24 mouse cellular contexts compared by ENCODE assay signal in the genomic region with DNA sequence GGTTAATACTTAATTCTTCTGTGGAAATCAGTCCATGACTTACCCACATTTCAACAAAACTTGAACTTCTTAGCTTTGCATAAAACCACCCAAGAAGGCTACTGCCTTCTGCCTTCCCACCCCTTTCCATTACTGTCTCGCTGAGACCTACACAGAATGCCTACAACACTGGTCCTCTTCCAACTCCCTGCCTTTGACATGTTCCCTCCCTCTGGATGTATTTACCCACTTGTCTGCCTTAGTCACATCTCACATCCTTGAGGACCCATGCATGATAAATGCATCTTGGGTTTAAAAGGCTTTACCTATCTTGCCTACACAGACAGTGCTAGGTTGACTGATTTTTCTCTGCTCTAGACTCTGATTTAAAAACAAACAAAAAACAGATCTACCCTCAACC.
A peak's percentile ranks its signal among the peaks of the same experiment; 100 is the strongest.
DNase-seq lines count a peak whose midpoint lies in the region; ATAC-seq and TF ChIP-seq lines count a peak whose summit lies in the region.
"Had no signal": no experiment of that assay in that cellular context is flagged by ENCODE, and none has a peak within 500 bp of the region (broad histone marks: within the 10 kb centered on the region; RNA-seq: fewer than 3 reads in every experiment).

No protein-coding gene starts in this region.

- H3K4me3 ChIP-seq in intestine, embryonic 16.5 days (ENCODE audit: low read length) = no peak overlapping the region
- H3K4me3 ChIP-seq in intestine, embryonic 15.5 days (replicated peaks) = no peak overlapping the region
- H3K4me3 ChIP-seq in intestine, postnatal 0 days (ENCODE audit: low read depth, low read length) = no peak overlapping the region
- H3K4me3 ChIP-seq in midbrain, embryonic 16.5 days (ENCODE audit: low read depth, low read length) = no peak overlapping the region
- H3K4me3 ChIP-seq: forebrain, embryonic 13.5 days; gastrocnemius, adult 2 months; heart, adult 2 months; heart, embryonic 13.5 days; limb, embryonic 12.5 days; lung, embryonic 15.5 days had no signal

- no peaks in the 10 kb centered on the region for H3K27me3 ChIP-seq in intestine, embryonic 16.5 days (replicated peaks; ENCODE audit: control insufficient read depth, insufficient read depth, low read length)
- H3K27me3 ChIP-seq in intestine, embryonic 15.5 days (replicated peaks) = no peaks in the 10 kb centered on the region
- no peaks in the 10 kb centered on the region for H3K27me3 ChIP-seq in intestine, postnatal 0 days (replicated peaks; ENCODE audit: control insufficient read depth, insufficient read depth, low read length)
- no peaks in the 10 kb centered on the region for H3K27me3 ChIP-seq in midbrain, embryonic 16.5 days (ENCODE audit: control insufficient read depth, insufficient read depth, low read depth, low read length)
- H3K27me3 ChIP-seq: CH12.LX; heart, embryonic 13.5 days; limb, embryonic 12.5 days; lung, embryonic 15.5 days had no signal

- 83% methylated on average over 1 of the region's 1 CpGs for WGBS in intestine, embryonic 16.5 days
- 91% methylated on average over 1 of the region's 1 CpGs for WGBS in intestine, embryonic 15.5 days
- WGBS in intestine, postnatal 0 days = 64% methylated on average over 1 of the region's 1 CpGs
- WGBS in midbrain, embryonic 16.5 days = 74% methylated on average over 1 of the region's 1 CpGs

- no peak for TF ChIP-seq CTCF in intestine, postnatal 0 days (IDR thresholded peaks at IDR 0.05; ENCODE audit: low read depth)

- H3K4me1 ChIP-seq in intestine, embryonic 16.5 days (ENCODE audit: control insufficient read depth, insufficient read depth, low read length) = peaks cover 23% of the 10 kb centered on the region
- H3K4me1 ChIP-seq in intestine, embryonic 15.5 days (replicated peaks) = 0 out of 2 replicates have a peak, but pooled peaks cover 5% of the 10 kb centered on the region
- no peaks in the 10 kb centered on the region for H3K4me1 ChIP-seq in intestine, postnatal 0 days (replicated peaks; ENCODE audit: control insufficient read depth, insufficient read depth, low read length)
- peaks cover 28% of the 10 kb centered on the region for H3K4me1 ChIP-seq in midbrain, embryonic 16.5 days (ENCODE audit: control insufficient read depth, insufficient read depth, low read length)
- H3K4me1 ChIP-seq: heart, embryonic 13.5 days; lung, embryonic 15.5 days had no signal

- H3K27ac ChIP-seq in intestine, embryonic 16.5 days (ENCODE audit: low read length) = peak overlapping the region; percentile 10
- no peak overlapping the region for H3K27ac ChIP-seq in intestine, embryonic 15.5 days
- peak overlapping the region; percentile 51; the same call in 1 of the 2 replicates for H3K27ac ChIP-seq in intestine, postnatal 0 days (ENCODE audit: low read depth, low read length)
- peak overlapping the region; percentile 53 for H3K27ac ChIP-seq in midbrain, embryonic 16.5 days (ENCODE audit: low read length)
- H3K27ac ChIP-seq: gastrocnemius, adult 2 months; heart, adult 2 months; heart, embryonic 13.5 days; limb, embryonic 12.5 days; lung, embryonic 15.5 days had no signal

- ATAC-seq in frontal cortex, adult (ENCODE audit: low TSS enrichment) = peak; percentile 42
- no peak for ATAC-seq in intestine, embryonic 16.5 days
- ATAC-seq in intestine, embryonic 15.5 days = no peak
- no peak; the same call in 1 of the 2 replicates for ATAC-seq in intestine, postnatal 0 days
- ATAC-seq in midbrain, embryonic 16.5 days = no peak

- DNase-seq in frontal cortex, postnatal 36 days (ENCODE audit: low spot score in 2 of 2) = no peak
- no peak for DNase-seq in natural killer cell, adult 2 months (ENCODE audit: low spot score in 2 of 2)
- DNase-seq in thymus, postnatal 25 days = no peak
- DNase-seq: adrenal gland, adult 8-10 months; cerebellum, adult 8-10 months; cerebellum, postnatal 36 days; gastrocnemius, adult 2 months; gastrocnemius, postnatal 36 days; heart, adult 2 months; heart, postnatal 10 days; kidney, adult 9 months; kidney, postnatal 10 days; lung, postnatal 36 days had no signal

- no peak overlapping the region for H3K4me2 ChIP-seq in intestine, embryonic 16.5 days (ENCODE audit: low read depth, low read length)
- no peak overlapping the region for H3K4me2 ChIP-seq in intestine, embryonic 15.5 days (replicated peaks)
- peak overlapping the region; percentile 45 for H3K4me2 ChIP-seq in intestine, postnatal 0 days (replicated peaks; ENCODE audit: low read depth)
- no peak overlapping the region for H3K4me2 ChIP-seq in midbrain, embryonic 16.5 days (ENCODE audit: low read length)
- H3K4me2 ChIP-seq: forebrain, embryonic 13.5 days; heart, embryonic 13.5 days; limb, embryonic 12.5 days; liver, embryonic 11.5 days; lung, embryonic 15.5 days had no signal

- no peak overlapping the region for H3K9ac ChIP-seq in intestine, embryonic 16.5 days (ENCODE audit: low read depth, low read length)
- no peak overlapping the region for H3K9ac ChIP-seq in intestine, embryonic 15.5 days
- H3K9ac ChIP-seq in intestine, postnatal 0 days (ENCODE audit: low read depth, low read length) = no peak overlapping the region
- H3K9ac ChIP-seq in midbrain, embryonic 16.5 days (ENCODE audit: low read depth, low read length) = no peak overlapping the region
- H3K9ac ChIP-seq: forebrain, embryonic 13.5 days; heart, embryonic 13.5 days; limb, embryonic 12.5 days; lung, embryonic 15.5 days had no signal

- H3K9me3 ChIP-seq in intestine, embryonic 16.5 days (ENCODE audit: control insufficient read depth, low read length) = no peaks in the 10 kb centered on the region
- no peaks in the 10 kb centered on the region for H3K9me3 ChIP-seq in intestine, embryonic 15.5 days
- no peaks in the 10 kb centered on the region for H3K9me3 ChIP-seq in intestine, postnatal 0 days (ENCODE audit: control insufficient read depth)
- H3K9me3 ChIP-seq in midbrain, embryonic 16.5 days (replicated peaks; ENCODE audit: control insufficient read depth, low read length, poor library complexity, severe bottlenecking) = no peaks in the 10 kb centered on the region
- H3K9me3 ChIP-seq: forebrain, embryonic 13.5 days; heart, embryonic 13.5 days; limb, embryonic 12.5 days; lung, embryonic 15.5 days had no signal

- H3K36me3 ChIP-seq in intestine, embryonic 16.5 days (ENCODE audit: control insufficient read depth, insufficient read depth, low read length) = no peaks in the 10 kb centered on the region
- H3K36me3 ChIP-seq in intestine, embryonic 15.5 days = no peaks in the 10 kb centered on the region
- H3K36me3 ChIP-seq in intestine, postnatal 0 days (ENCODE audit: control insufficient read depth, insufficient read depth) = no peaks in the 10 kb centered on the region
- H3K36me3 ChIP-seq in midbrain, embryonic 16.5 days (ENCODE audit: control insufficient read depth, insufficient read depth, low read length) = no peaks in the 10 kb centered on the region
- H3K36me3 ChIP-seq: heart, embryonic 13.5 days; limb, embryonic 12.5 days; lung, embryonic 15.5 days had no signal
